Mouse (Mus musculus): ENCODE data around the gene Cacfd1.

DNA sequence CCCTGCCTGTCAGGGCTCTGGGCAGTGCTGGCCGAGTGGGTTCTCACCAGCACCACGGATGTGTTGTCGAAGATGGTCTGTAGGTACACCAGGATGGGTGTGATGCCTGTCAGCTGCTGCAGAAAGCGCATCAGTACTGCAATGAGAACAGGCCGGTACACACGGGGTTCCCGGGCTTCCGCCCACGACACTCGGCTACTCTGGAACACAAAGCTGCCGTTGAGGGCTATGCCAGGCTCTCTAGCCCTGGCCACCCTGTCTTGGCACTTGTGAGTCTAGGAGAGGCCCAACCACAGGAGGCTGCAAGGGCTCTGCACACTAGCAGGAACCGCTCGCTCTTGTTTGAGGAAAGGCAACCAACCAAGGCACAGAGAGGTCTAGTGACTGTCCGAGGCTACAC lies 14.4 kb downstream of the Cacfd1 start:
- no peak for TF ChIP-seq CTCF (conservative IDR thresholded peaks at IDR 0.05; ENCODE audit: low read length)
- no peak for TF ChIP-seq NANOG (IDR thresholded peaks at IDR 0.05; ENCODE audit: borderline replicate concordance, low read length)

All from E14TG2a.4 (cell line).